Mouse (Mus musculus) heart, postnatal 0 days (tissue): ENCODE data around the gene Gm48552.

Experiments
- CTCF ChIP-seq: IDR thresholded peaks from 2 replicates; pipeline ENCODE4 v1.5.1; 2016; ENCODE audit warnings: antibody characterized with exemption, control low read depth, low read depth
- EP300 ChIP-seq: IDR thresholded peaks from 2 replicates; pipeline ENCODE4 v1.6.1; 2016; ENCODE audit warnings: antibody characterized with exemption, low read depth

DNA sequence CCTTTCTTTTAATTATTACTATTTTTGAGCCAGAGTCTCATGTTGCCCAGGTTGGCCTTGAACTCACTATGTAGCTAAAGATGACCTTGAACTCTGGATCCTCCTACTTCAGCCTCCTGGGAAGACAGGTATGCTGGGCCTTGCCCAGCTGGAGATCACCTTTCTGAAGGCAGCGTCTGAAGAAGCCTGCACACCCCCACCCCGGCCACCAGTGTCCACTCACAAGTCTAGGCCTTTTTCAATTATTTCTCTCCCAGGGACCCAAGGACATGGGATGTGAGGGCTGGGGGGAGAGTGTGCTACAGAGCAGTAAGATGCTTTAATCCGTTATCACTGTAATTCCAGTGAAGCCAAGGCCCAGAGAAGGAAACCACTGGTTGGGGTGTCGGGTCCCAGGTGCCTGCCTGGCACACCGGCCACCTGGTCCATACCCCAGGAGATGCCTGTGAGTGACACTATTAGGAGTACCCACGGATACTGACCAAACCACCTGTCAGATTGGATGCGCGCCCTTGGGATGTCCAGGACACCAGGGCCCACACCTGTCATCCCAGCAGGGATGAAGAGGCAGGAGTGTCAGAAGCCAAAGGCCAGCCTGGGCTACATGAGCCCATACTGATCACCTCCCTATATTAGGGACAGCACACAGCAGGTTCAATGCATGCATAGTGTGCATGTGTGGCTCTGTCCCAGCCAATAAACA lies 39.1 kb downstream of the Gm48552 start:
- no peak for TF ChIP-seq CTCF
- no peak for TF ChIP-seq EP300
